Mouse (Mus musculus) lung, postnatal 0 days (tissue): Measurements from ENCODE around the gene Rmi2.

Experiments
- CTCF ChIP-seq: IDR thresholded peaks from 2 replicates; pipeline ENCODE4 v1.5.1; 2016; ENCODE audit warnings: antibody characterized with exemption, mild to moderate bottlenecking
- EP300 ChIP-seq: IDR thresholded peaks from 2 replicates; pipeline ENCODE4 v1.6.1; 2016; ENCODE audit warnings: antibody characterized with exemption, mild to moderate bottlenecking, control low read depth

GRCm38 (mm10) chr16:10818579-10819135 lies 16.2 kb upstream of the Rmi2 start:
- TF ChIP-seq CTCF, result no peak
- no peak for TF ChIP-seq EP300
